Comparison of ENCODE assay signal across 11 mouse cellular contexts in the genomic region with DNA sequence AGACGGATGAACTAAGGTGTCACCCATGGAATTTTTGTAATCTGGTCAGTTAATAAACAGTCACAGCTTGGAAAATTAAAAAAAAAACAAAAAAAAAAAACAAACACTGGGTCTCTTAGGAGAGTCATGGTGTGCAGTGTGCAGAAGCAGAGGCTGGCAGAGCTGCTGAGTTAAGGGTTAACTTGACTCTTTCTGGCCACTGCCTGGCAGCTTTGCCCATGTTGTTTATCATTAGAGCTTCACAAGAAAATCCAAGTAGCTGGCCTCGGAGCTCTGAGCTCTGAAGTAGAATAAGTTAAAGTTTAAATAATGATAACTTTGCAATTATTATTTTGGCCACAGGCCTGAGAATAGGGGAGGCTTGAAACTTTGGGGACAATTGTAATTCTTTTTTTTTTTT. TPM values are rescaled to one million over a fixed set of nuclear protein-coding genes. Genes with fewer than 3 reads are reported as not detected.
DNase-seq lines count a peak whose midpoint lies in the region; TF ChIP-seq lines count a peak whose summit lies in the region.
"Not testable (repeated sequence)": the region's sequence is repeated elsewhere in the genome, so short reads cannot be mapped to it uniquely, and the experiment has no call there.
"Had no signal": no experiment of that assay in that cellular context is flagged by ENCODE, and none has a peak within 500 bp of the region (broad histone marks: within the 10 kb centered on the region; RNA-seq: fewer than 3 reads in every experiment).

No protein-coding gene starts in this region.

- TF ChIP-seq CTCF in kidney, adult 2 months (conservative IDR thresholded peaks at IDR 0.05; ENCODE audit: insufficient read depth, insufficient read length, low read depth, low read length) = not testable (repeated sequence)

- 41% methylated on average over 2 of the region's 2 CpGs for WGBS in kidney, adult 2 months

- H3K36me3 ChIP-seq in kidney, adult 2 months (ENCODE audit: control insufficient read depth, insufficient read depth, low read length) = not testable (repeated sequence)

- H3K4me3 ChIP-seq in kidney, adult 2 months (ENCODE audit: insufficient read depth, low read depth, low read length) = not testable (repeated sequence)

- not testable (repeated sequence) for H3K4me1 ChIP-seq in kidney, adult 2 months (ENCODE audit: control insufficient read depth, insufficient read depth, low read length)

- TF ChIP-seq POLR2A in kidney, adult 2 months (IDR thresholded peaks at IDR 0.05; ENCODE audit: low read depth, low read length) = not testable (repeated sequence)

- peak; percentile 85 for DNase-seq in heart, adult 11 months
- peak; percentile 33 for DNase-seq in kidney, adult 11 months
- DNase-seq in kidney, adult 18-20 months = peak; percentile 8
- peak; percentile 88 for DNase-seq in kidney, adult 2 months
- peak; percentile 18 to 68 for DNase-seq in kidney, adult 8-10 months
- DNase-seq in kidney, adult 9 months = peak; percentile 85
- peak; percentile 38 to 57 for DNase-seq in kidney, postnatal 36 days

- H3K27ac ChIP-seq in kidney, adult 2 months (ENCODE audit: insufficient read depth, low read depth, low read length) = not testable (repeated sequence)

- H3K27me3 ChIP-seq in kidney, adult 2 months (replicated peaks; ENCODE audit: control insufficient read depth, insufficient read depth, low read length) = not testable (repeated sequence)

RNA-seq across cellular contexts. Expression of a gene that starts 45.9 kb away (rescaled TPM):
- 0.05 and 0.08 TPM in 2 replicates for polyA plus RNA-seq in kidney, adult 2 months (2012; rRNA removed)
- polyA plus RNA-seq: activated CD4-positive, CD25-positive, alpha-beta regulatory T cell, adult 4 months; CD4-positive, CD25-positive, alpha-beta regulatory T cell, adult 4 months; G1E had no signal

RNA-seq across cellular contexts. Expression of a gene that starts 46.1 kb away (rescaled TPM):
- 22.6 and 24.0 TPM in 2 replicates for polyA plus RNA-seq in kidney, adult 2 months (2012; rRNA removed)

RNA-seq across cellular contexts. Expression of a gene that starts 56.2 kb away (rescaled TPM):
- 1.1 and 1.2 TPM in 2 replicates for polyA plus RNA-seq in kidney, adult 2 months (2012; rRNA removed)
- polyA plus RNA-seq: CD4-positive, CD25-positive, alpha-beta regulatory T cell, adult 4 months; G1E; Patski had no signal

Comparison
In these comparisons a context has a peak if more than half of its experiments do, and no peak if none do; other contexts are left out.
1. DNase-seq: peak in every context shown above with its lines; median percentile 88 in kidney, adult 2 months; 85 in heart, adult 11 months; 85 in kidney, adult 9 months; 48 in kidney, postnatal 36 days; 43 in kidney, adult 8-10 months; 33 in kidney, adult 11 months; 8 in kidney, adult 18-20 months.